Mouse (Mus musculus) erythroblast, embryonic 14.5 days (primary cell): Measurements from ENCODE around the gene Hist2h2ab.
"Not testable (repeated sequence)": the region's sequence is repeated elsewhere in the genome, so short reads cannot be mapped to it uniquely, and the experiment has no call there.

Experiments
- GATA1 ChIP-seq: IDR thresholded peaks from 2 replicates; pipeline ENCODE4 v1.6.1; 2012; ENCODE audit warnings: low read length, inconsistent platforms, mixed read lengths
- TAL1 ChIP-seq: IDR thresholded peaks from 3 replicates; pipeline ENCODE4 v1.6.1; 2012; ENCODE audit warnings: low read length, inconsistent platforms, mixed read lengths

DNA sequence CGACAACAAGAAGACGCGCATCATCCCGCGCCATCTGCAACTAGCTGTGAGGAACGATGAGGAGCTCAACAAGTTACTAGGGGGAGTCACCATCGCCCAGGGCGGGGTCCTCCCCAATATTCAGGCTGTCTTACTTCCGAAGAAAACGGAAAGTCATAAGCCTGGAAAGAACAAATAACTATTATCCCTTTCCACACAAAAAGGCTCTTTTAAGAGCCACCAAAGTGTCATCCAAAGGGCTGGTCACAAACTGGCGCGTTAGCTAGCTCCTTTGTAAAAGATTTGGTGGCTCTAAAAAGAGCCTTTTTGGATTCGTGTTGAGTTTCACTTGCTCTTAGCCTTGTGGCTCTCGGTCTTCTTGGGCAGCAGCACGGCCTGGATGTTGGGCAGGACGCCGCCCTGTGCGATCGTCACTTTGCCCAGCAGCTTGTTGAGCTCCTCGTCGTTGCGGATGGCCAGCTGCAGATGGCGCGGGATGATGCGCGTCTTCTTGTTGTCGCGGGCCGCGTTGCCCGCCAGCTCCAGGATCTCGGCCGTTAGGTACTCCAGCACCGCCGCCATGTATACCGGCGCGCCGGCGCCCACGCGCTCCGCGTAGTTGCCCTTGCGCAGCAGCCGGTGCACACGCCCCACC, 583 bp downstream of the Hist2h2ab start:
- not testable (repeated sequence) for TF ChIP-seq TAL1, GATA1
